Mouse (Mus musculus): ENCODE data around the gene Mybpc2.

DNA sequence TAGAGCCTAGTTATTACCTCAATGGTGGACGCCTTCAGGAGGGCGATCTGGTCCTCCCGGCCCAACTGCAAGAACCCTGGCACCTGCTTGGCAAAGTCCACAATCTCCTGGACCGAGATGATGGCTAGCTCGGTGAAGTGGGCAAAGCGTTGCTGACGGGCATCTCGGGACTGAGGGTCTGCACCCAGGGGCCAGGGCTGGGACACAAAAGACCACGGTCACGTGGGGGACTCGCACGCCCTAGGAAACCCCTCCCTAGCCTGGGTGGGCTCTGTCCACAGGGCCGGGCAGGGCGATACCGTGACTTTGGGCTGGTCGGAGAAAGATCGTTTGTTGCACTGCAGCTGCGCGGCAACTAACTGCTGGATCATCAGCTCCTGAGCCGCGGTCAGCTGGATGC is 26.8 kb upstream of the Mybpc2 start:
- no peak for TF ChIP-seq GATA1 (IDR thresholded peaks at IDR 0.05; ENCODE audit: borderline replicate concordance, low read length)
- TF ChIP-seq CTCF (IDR thresholded peaks at IDR 0.05; ENCODE audit: low read depth, low read length): no peak
- no peak for TF ChIP-seq GATA2 (IDR thresholded peaks at IDR 0.05; ENCODE audit: borderline replicate concordance, low read depth, low read length)
- no peak for TF ChIP-seq TAL1 (conservative IDR thresholded peaks at IDR 0.05; ENCODE audit: low read depth, low read length)

All from G1E (cell line).